Mouse (Mus musculus) gastrocnemius, postnatal 4 days (tissue): ENCODE measurements around the gene Pla2g1b. TPM values are rescaled to one million over a fixed set of nuclear protein-coding genes. Genes with fewer than 3 reads are reported as not detected.
"Not testable (repeated sequence)": the region's sequence is repeated elsewhere in the genome, so short reads cannot be mapped to it uniquely, and the experiment has no call there.

Experiments used
- DNase-seq, 2 experiments: peaks; one replicate each; pipeline ENCODE4 v3.0.0; 2021 to 2022; ENCODE audit warnings: low spot score in 2 of 2, mixed read lengths in 2 of 2
- total RNA-seq, 2 experiments: library from RNA; stranded (reverse); gene quantifications; 2 replicates each; pipeline ENCODE4 v1.2.3; 2021

Gene Pla2g1b
- total RNA-seq, 2 experiments from 2014 or later: not detected

DNA sequence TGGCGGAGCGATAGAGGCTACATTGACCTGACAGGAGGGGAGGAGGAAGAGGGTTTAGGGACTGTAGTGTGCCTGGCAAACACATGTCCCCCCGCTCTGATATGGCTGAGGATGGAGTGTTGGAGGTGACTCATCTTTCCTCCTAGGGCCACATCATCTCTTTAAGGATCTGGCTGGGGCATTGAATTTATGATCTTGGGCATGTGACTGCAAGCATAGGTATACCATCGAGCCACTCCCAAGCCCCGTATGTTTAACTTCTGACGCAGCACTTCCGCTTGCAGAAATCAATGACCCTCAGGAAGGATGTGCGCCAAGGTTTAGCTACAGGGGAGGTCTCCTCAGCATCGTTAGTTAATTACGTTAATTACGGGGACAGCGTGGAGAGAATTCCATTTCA lies 37.0 kb downstream of the Pla2g1b start:
- DNase-seq: no peak

GRCm38 (mm10) chr5:115505617-115506016 lies 39.6 kb downstream of the Pla2g1b start:
- DNase-seq: not testable (repeated sequence)

GRCm38 (mm10) chr5:115506454-115507201 lies 40.6 kb downstream of the Pla2g1b start, which contains the start of gene Pxn:
Gene Pxn, plus strand, starts transcription at chr5:115506676.
- DNase-seq: peak; percentile 92 to 97

GRCm38 (mm10) chr5:115507267-115507980 lies 41.4 kb downstream of the Pla2g1b start:
- DNase-seq: no peak

- peak in 1 of 2 experiments; percentile 55 for DNase-seq
Measured at GRCm38 (mm10) chr5:115507981-115508858, 42.2 kb downstream of the Pla2g1b start.

DNA sequence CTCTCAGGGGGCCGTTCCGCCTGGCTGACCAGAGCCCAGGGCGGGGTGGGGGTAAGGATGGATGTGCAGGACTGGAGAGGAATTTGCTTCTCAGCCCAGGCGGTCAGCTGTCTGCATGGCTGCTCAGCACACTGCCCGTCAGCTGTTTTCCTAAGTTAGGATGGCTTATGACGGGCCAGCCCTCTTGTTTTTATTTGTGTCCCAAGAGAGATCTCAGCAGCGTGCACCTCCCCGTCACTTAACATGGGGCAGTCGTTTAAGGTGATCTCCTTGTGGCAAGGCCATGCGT lies 42.7 kb downstream of the Pla2g1b start:
- DNase-seq: peak in 1 of 2 experiments; percentile 77

DNA sequence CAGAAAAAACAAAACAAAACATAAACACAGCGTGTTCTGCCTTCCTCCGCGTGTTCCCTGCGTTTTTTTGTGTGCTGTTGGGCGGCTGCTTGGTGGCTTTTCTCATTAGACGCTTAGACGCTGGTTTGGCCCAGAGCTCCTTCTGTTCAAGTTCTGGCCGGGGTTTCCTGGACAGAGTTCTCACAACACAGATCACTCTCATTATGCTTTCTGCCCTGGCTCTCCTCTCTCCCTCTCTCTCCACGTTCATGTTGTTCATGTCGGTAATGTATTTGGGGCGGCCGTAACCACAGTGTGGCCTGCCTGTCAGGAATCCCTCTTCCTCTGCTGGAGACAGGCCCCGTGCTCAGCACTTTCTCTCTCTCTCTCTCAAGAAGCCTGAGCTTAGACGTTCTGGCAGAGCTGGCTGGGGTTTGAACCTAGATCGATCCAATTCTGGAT lies 43.3 kb downstream of the Pla2g1b start:
- DNase-seq: no peak

- no peak for DNase-seq
Measured at GRCm38 (mm10) chr5:115509790-115510689, 44.0 kb downstream of the Pla2g1b start.

- DNase-seq: no peak
Measured at GRCm38 (mm10) chr5:115512375-115512774, 46.3 kb downstream of the Pla2g1b start.

DNA sequence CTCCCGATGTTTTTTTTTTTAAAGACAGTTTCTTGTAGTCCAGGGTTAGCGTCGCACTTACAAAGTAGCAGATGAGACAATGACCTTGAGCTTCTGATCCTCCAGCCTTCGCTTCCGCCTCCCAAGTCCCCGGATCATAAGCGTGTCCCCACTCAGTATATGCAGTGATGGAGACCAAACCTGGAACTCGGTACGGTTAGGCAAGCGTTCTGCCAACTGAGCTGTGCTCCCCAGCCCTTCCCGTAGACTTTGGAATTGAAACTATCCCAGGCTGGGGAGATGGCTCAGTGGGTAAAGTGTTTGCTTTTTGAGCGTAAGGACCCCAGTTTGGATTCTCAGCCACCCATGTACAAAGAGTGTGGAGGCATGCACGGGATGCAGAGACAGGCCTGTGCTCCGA lies 47.2 kb downstream of the Pla2g1b start:
- DNase-seq: no peak

GRCm38 (mm10) chr5:115513721-115514120 lies 47.7 kb downstream of the Pla2g1b start:
- DNase-seq: no peak

DNA sequence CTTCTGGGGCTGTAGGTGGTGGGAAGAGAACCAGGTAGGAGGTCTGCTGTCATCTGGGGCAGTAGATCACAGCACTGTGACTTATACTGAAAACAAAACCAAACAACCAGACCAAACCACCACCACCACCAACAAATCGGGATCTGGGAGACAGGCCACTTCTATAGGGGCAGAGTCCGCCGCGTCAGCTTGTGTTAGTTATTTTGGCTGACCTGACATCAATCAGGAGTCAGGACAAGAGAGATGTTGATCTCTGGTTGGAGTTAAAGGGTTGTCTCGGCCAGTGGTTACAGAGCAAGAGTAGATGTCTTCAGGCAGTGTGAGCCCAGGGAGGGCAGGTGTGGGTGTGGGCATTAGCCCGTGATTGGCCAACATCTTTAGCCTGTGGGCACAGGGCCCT lies 48.3 kb downstream of the Pla2g1b start:
- no peak for DNase-seq

- DNase-seq: peak in 1 of 2 experiments; percentile 67
Measured at GRCm38 (mm10) chr5:115514896-115515587, 49.0 kb downstream of the Pla2g1b start.

DNA sequence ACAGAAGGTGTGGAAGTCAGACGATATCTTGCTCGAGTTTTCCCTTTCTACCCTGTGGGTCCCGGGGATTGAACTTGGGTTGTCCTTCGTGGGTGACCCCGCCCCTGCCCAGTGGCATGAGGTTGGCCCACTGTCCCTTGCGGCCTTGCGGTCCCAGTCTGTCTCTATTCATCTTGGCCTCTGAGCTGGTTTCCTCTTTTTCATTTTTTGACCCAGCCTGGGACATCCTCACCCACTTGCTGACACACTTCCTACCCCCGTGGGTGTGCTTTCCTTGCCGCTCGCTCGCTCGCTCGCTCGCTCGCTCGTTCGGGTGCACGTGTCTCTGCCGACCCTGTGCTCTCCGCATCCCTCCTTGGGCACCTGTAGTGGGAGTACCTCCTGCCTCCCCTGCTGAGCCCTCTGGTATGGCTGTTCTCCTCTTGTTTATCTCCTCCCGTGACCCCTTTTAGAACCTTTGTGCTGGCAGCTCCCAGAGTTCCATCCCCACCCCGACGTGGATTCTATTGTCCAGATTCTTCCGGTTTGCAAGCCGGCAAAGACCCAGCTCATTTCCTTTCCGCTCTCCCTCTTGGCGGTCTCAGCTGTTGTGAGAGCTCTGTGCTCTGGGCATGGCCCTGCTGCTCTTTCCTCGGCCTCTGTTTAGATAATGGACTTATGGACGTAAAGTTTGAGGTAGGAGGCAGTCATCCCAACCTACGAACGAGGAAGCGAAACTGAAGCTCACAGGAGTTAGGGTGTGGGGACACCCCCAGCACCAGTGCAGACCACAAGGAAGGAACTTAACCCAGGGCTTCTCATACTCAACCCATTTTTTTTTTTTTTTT lies 50.2 kb downstream of the Pla2g1b start:
- DNase-seq: no peak

DNA sequence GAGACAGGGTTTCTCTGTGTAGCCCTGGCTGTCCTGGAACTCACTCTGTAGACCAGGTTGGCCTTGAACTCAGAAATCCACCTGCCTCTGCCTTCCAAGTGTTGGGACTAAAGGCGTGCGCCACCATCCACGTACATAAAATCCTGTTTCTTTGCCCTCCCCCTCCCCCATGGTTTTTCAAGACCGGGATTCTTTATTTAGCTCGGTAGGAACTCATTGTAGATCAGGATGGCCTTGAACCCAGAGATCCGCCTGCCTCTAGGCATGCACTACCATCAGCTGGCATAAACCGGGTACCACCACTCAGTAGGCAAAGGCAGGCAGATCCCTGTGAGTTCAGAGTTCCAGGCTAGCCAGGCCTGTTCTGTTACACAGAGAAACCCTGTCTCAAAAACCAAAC lies 50.8 kb downstream of the Pla2g1b start:
- no peak for DNase-seq

DNA sequence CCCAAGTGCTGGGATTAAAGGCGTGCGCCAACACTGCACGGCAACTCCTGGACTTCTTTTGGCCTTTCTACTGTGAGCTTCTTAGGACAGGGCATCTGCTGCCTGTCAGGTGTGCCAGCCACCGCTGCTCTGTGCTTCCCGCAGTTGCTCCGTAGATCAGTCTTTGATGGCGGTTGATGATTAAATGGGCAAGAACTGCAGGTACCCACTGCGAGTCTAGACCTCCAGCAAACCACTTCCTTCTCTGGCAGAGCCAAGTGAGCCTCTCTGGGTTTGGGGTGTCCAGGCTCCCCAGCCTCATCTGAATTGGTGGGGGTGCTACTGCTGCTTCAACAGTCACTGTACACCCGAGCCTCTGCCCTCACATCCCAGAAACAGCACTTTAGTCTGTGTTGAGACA lies 51.4 kb downstream of the Pla2g1b start:
- no peak for DNase-seq

- not testable (repeated sequence) for DNase-seq
Measured at GRCm38 (mm10) chr5:115518214-115518613, 52.2 kb downstream of the Pla2g1b start.

- no peak for DNase-seq
Measured at GRCm38 (mm10) chr5:115520325-115520869, 54.3 kb downstream of the Pla2g1b start.
